Mouse (Mus musculus) cerebellum, adult 9-10 months (tissue): ENCODE measurements around the gene Scd3.

Source experiments
- DNase-seq: peaks from one replicate; pipeline ENCODE4 v3.0.0; 2022

Gene Scd3

GRCm38 (mm10) chr19:44203015-44203564 is at the start of gene Scd3:
TSS of gene Scd3 (plus strand) at chr19:44203269.
- DNase-seq, result no peak

GRCm38 (mm10) chr19:44153781-44154180 is 49.3 kb upstream of the Scd3 start:
- DNase-seq, result no peak

- no peak for DNase-seq
Observed at GRCm38 (mm10) chr19:44157005-44157404, 46.1 kb upstream of the Scd3 start.

GRCm38 (mm10) chr19:44159386-44159785 is 43.7 kb upstream of the Scd3 start:
- DNase-seq, result no peak

GRCm38 (mm10) chr19:44161515-44161914 is 41.6 kb upstream of the Scd3 start:
- no peak for DNase-seq

GRCm38 (mm10) chr19:44174835-44175234 is 28.2 kb upstream of the Scd3 start:
- DNase-seq, result no peak

- DNase-seq, result no peak
Observed at GRCm38 (mm10) chr19:44176741-44177140, 26.3 kb upstream of the Scd3 start.

- no peak for DNase-seq
Observed at GRCm38 (mm10) chr19:44180502-44180901, 22.6 kb upstream of the Scd3 start.

- DNase-seq, result no peak
Observed at GRCm38 (mm10) chr19:44183968-44184367, 19.1 kb upstream of the Scd3 start.

GRCm38 (mm10) chr19:44189056-44189455 is 14.0 kb upstream of the Scd3 start:
- DNase-seq, result no peak

GRCm38 (mm10) chr19:44192342-44192741 is 10.7 kb upstream of the Scd3 start, which contains the start of gene Pkd2l1:
TSS of gene Pkd2l1 (minus strand) at chr19:44192442.
- no peak for DNase-seq

- DNase-seq, result no peak
Observed at GRCm38 (mm10) chr19:44193906-44194305, 9.2 kb upstream of the Scd3 start.

GRCm38 (mm10) chr19:44195138-44195537 is 7.9 kb upstream of the Scd3 start:
- DNase-seq, result peak; percentile 79

GRCm38 (mm10) chr19:44197053-44197852 is 5.8 kb upstream of the Scd3 start:
- DNase-seq, result no peak

GRCm38 (mm10) chr19:44198494-44198893 is 4.6 kb upstream of the Scd3 start:
- DNase-seq, result no peak

- DNase-seq, result no peak
Observed at GRCm38 (mm10) chr19:44198964-44199363, 4.1 kb upstream of the Scd3 start.

GRCm38 (mm10) chr19:44207079-44207478 is 4.0 kb downstream of the Scd3 start:
- DNase-seq, result no peak

GRCm38 (mm10) chr19:44215255-44215654 is 12.2 kb downstream of the Scd3 start:
- no peak for DNase-seq

GRCm38 (mm10) chr19:44217958-44218525 is 15.0 kb downstream of the Scd3 start:
- DNase-seq, result no peak

- DNase-seq, result no peak
Observed at GRCm38 (mm10) chr19:44225728-44226127, 22.7 kb downstream of the Scd3 start.

GRCm38 (mm10) chr19:44229776-44230175 is 26.7 kb downstream of the Scd3 start:
- no peak for DNase-seq

- DNase-seq, result no peak
Observed at GRCm38 (mm10) chr19:44230212-44230611, 27.1 kb downstream of the Scd3 start.

- no peak for DNase-seq
Observed at GRCm38 (mm10) chr19:44231608-44232151, 28.6 kb downstream of the Scd3 start.

- DNase-seq, result no peak
Observed at GRCm38 (mm10) chr19:44237471-44238006, 34.5 kb downstream of the Scd3 start.
